Mouse (Mus musculus): ENCODE data around the gene Klf14. TPM values are rescaled to one million over a fixed set of nuclear protein-coding genes. Genes with fewer than 3 reads are reported as not detected.

The Klf14 gene
- polyA plus RNA-seq, 1 experiment from 2014 or later, result 0.18 TPM

DNA sequence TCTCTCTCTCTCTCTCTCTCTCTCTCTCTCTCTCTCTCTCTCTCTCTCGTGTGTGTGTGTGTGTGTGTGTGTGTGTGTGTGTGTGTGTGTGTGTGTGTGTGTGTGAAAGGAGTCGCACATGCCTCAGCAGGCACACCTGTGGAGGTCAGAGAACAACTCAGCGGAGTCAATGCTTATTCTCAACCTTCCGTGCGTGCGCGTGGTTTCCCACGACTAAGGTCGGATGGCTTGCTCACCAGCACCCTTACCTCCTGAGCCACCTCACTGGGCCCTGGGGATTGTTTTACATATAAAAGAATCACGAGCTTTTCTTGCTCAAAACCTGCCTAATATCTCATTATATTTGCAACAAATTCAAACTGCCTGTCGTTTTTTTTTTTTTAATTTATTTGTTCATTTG is 37.1 kb downstream of the Klf14 start:
- WGBS, result 67% methylated on average over 10 of the region's 11 CpGs
- H3K4me3 ChIP-seq, result no peak overlapping the region
- H3K4me1 ChIP-seq, result no peaks in the 10 kb centered on the region
- H3K36me3 ChIP-seq (ENCODE audit: poor library complexity, severe bottlenecking), result no peaks in the 10 kb centered on the region
- peak overlapping the region; percentile 51; the same call in 1 of the 2 replicates for H3K4me2 ChIP-seq
- H3K9me3 ChIP-seq (replicated peaks), result no peaks in the 10 kb centered on the region
- no peak overlapping the region for H3K27ac ChIP-seq
- H3K27me3 ChIP-seq, result no peaks in the 10 kb centered on the region
- no peak overlapping the region for H3K9ac ChIP-seq
- ATAC-seq, result no peak

DNA sequence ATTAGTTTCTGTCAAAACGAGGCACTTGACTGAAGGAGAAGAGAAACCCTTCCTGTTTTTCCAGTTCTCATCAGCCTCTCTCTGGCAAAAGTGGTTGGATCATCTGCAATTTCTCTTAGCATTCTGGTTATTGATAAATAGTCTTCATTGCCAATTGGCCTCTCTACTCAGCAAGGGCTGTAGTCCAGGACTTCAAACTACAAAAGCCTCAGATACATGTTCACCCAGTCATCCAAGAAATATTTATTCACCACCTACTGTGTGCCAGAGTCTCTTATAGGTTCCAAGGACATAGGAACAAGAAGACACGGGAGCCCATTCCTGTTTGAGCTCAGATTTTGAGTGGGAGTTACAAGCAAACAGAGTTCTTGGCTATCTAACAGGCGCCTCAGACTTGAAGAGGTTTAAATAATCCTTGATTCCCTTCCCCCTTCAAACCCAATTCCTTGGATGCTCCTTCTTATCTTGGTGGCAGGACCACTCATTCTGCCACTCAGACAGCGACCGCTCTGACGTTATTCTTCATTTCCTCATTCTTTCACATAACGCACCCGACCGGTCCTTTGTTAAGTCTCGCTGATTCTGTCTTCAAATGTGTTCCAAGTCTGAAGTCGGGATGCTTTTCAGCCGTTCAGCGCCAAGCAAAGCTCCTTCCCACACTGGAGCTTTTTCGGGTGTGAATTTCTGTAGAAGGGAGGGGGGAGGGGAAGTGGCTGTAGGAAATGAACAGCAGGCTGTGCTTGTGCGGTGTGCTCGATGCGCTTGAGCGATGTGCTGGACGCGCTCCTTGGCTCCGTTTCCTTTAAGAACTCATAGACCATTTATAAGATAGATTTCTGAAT is 37.8 kb downstream of the Klf14 start:
- ATAC-seq, result peak; percentile 55; the same call in 1 of the 2 replicates

DNA sequence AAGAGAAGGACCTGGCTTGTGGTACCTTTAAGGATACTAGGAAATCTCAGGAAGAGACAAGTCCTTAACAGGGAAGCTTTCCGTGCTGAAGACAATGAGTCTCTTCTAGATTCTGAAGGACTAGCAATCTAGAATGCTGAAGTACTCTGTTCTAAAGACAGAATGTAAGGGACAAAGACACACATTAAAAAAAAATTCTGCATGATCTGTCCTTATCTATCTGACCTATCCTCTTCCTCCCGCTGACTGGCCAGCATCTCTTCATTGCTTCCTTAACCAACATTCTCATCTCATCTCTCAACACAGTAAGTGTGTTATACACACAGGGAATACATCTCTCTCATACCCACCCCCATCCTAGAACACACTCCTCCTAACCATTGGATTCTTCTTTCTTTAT is 43.4 kb downstream of the Klf14 start, which contains the start of gene Tsga13:
Gene Tsga13 (minus strand): TSS at position 101 of the 400 bp plus-strand sequence.
- no peak within 1 kb of the TSS for H3K27ac ChIP-seq
- H3K9ac ChIP-seq, result no peak within 1 kb of the TSS
- H3K36me3 ChIP-seq (ENCODE audit: poor library complexity, severe bottlenecking), result no peaks in the 10 kb centered on the region
- H3K9me3 ChIP-seq (replicated peaks), result no peaks in the 10 kb centered on the region
- H3K4me3 ChIP-seq, result no peak within 1 kb of the TSS
- ATAC-seq, result no peak
- H3K4me1 ChIP-seq, result no peaks in the 10 kb centered on the region
- no peaks in the 10 kb centered on the region for H3K27me3 ChIP-seq
- 93% methylated on average over 2 of the region's 2 CpGs for WGBS
- no peak within 1 kb of the TSS for H3K4me2 ChIP-seq

More for the DNA sequence above, 37.8 kb downstream of the Klf14 start:
- no peaks in the 10 kb centered on the region for H3K4me1 ChIP-seq
- H3K9me3 ChIP-seq (replicated peaks), result no peaks in the 10 kb centered on the region
- H3K4me3 ChIP-seq, result peak overlapping the region; percentile 25
- H3K27me3 ChIP-seq, result no peaks in the 10 kb centered on the region
- peak overlapping the region; percentile 51 for H3K4me2 ChIP-seq
- H3K36me3 ChIP-seq (ENCODE audit: poor library complexity, severe bottlenecking), result no peaks in the 10 kb centered on the region
- peak overlapping the region; percentile 45; the same call in 1 of the 2 replicates for H3K9ac ChIP-seq
- 46% methylated on average over 21 of the region's 21 CpGs for WGBS
- H3K27ac ChIP-seq, result no peak overlapping the region; the same call in 1 of the 2 replicates

- peaks cover 4% of the 10 kb centered on the region; the same call in 1 of the 2 replicates for H3K4me1 ChIP-seq
- no peak overlapping the region for H3K4me2 ChIP-seq
- ATAC-seq, result no peak
- H3K4me3 ChIP-seq, result no peak overlapping the region
- no peaks in the 10 kb centered on the region for H3K9me3 ChIP-seq (replicated peaks)
- no peaks in the 10 kb centered on the region for H3K27me3 ChIP-seq
- no peak overlapping the region; the same call in 1 of the 2 replicates for H3K27ac ChIP-seq
- 34% methylated on average over 3 of the region's 3 CpGs for WGBS
- H3K9ac ChIP-seq, result no peak overlapping the region
- no peaks in the 10 kb centered on the region for H3K36me3 ChIP-seq (ENCODE audit: poor library complexity, severe bottlenecking)
These were observed 50.9 kb downstream of the Klf14 start for GRCm38 (mm10) chr6:30907970-30908369.

Other genes with a start within 250 kb of the Klf14 start
- gene Mest, start 235.5 kb downstream of the Klf14 start, polyA plus RNA-seq (2015; fragmentation: Nextera tagmentation; extraction: Ambion mirVana), result 443 and 547 TPM in 2 replicates
- 28.9 and 32.5 TPM in 2 replicates for gene Copg2, start 62.3 kb downstream of the Klf14 start, polyA plus RNA-seq (2015; fragmentation: Nextera tagmentation; extraction: Ambion mirVana)
- gene Tsga13, start 43.5 kb downstream of the Klf14 start, polyA plus RNA-seq (2015; fragmentation: Nextera tagmentation; extraction: Ambion mirVana), result 0.19 and 0.58 TPM in 2 replicates